Mouse (Mus musculus): Measurements from ENCODE around the gene Apba1. TPM values are rescaled to one million over a fixed set of nuclear protein-coding genes. Genes with fewer than 3 reads are reported as not detected.

The Apba1 gene
- total RNA-seq, 1 experiment: 0.22 TPM

DNA sequence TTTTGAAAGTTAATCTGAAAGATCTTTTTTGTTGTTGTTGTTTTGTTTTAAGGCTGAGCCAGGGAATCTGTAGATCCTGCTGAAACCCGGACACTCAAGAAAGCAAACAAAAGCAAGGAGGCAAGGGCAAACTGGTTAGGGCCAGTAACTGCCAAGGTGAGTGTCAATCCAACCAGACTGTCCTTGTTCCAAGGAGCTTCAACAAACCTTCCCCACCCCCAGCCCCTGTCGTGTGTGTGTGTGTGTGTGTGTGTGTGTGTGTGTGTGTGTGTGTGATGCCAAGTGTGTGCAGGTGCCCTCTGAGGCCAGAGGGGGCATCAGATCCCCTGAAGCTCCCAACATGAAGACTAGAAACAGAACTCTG, 210.2 kb downstream of the Apba1 start:
- DNase-seq (ENCODE audit: low read depth, low spot score): peak; percentile 34
- Histone ChIP-seq H3K4me1 (ENCODE audit: control insufficient read depth in 2 of 2, insufficient read depth in 2 of 2, low read length in 2 of 2, poor library complexity in 1 of 2) (peaks cover 0 to 2% of the 10 kb centered on the region in 2 experiments; a peak in 1 of 4 replicates), H3K27ac (ENCODE audit: insufficient read depth, low read depth, low read length, poor library complexity, severe bottlenecking) (no peak overlapping the region), H3K36me3 (ENCODE audit: control insufficient read depth, insufficient read depth, low read length, poor library complexity, severe bottlenecking) (no peaks in the 10 kb centered on the region), H3K9ac (ENCODE audit: insufficient read depth, low read depth, low read length, poor library complexity, severe bottlenecking) (no peak overlapping the region), H3K9me3 (ENCODE audit: control insufficient read depth, insufficient read depth, low read depth, low read length) (no peaks in the 10 kb centered on the region), H3K4me3 (ENCODE audit: insufficient read depth in 1 of 2, low read depth in 1 of 2, low read length in 2 of 2, poor library complexity in 1 of 2, severe bottlenecking in 1 of 2) (no peak overlapping the region)
- TF ChIP-seq MAFK (IDR thresholded peaks at IDR 0.05; ENCODE audit: insufficient read depth, low read depth, low read length) (no peak), ZC3H11A (IDR thresholded peaks at IDR 0.05; ENCODE audit: borderline replicate concordance, low read depth, low read length) (no peak), CHD2 (IDR thresholded peaks at IDR 0.05; ENCODE audit: low read depth, low read length) (no peak), ZNF384 (IDR thresholded peaks at IDR 0.05; ENCODE audit: low read depth, low read length) (no peak), HCFC1 (IDR thresholded peaks at IDR 0.05; ENCODE audit: borderline replicate concordance, insufficient read depth, low read length) (no peak)
- in situ Hi-C loops (cut with MboI; ENCODE audit: low sequenced_read_pairs in 2 of 2, unreplicated experiment in 2 of 2): loop anchor here (25.0 kb wide), 1 partner anchor 382 kb away; no protein-coding TSS in a partner anchor

GRCm38 (mm10) chr19:23970374-23970773, 211.7 kb downstream of the Apba1 start:
- H3K36me3 ChIP-seq (ENCODE audit: control insufficient read depth, insufficient read depth, low read length, poor library complexity, severe bottlenecking): no peaks in the 10 kb centered on the region
- in situ Hi-C loops (cut with MboI; ENCODE audit: low sequenced_read_pairs in 2 of 2, unreplicated experiment in 2 of 2): loop anchor here (25.0 kb wide), 1 partner anchor 383 kb away; no protein-coding TSS in a partner anchor
- TF ChIP-seq CHD2 (IDR thresholded peaks at IDR 0.05; ENCODE audit: low read depth, low read length) (no peak), MAFK (IDR thresholded peaks at IDR 0.05; ENCODE audit: insufficient read depth, low read depth, low read length) (no peak), ZC3H11A (IDR thresholded peaks at IDR 0.05; ENCODE audit: borderline replicate concordance, low read depth, low read length) (no peak), ZNF384 (IDR thresholded peaks at IDR 0.05; ENCODE audit: low read depth, low read length) (no peak), HCFC1 (IDR thresholded peaks at IDR 0.05; ENCODE audit: borderline replicate concordance, insufficient read depth, low read length) (no peak)
- H3K9ac ChIP-seq (ENCODE audit: insufficient read depth, low read depth, low read length, poor library complexity, severe bottlenecking): no peak overlapping the region
- no peaks in the 10 kb centered on the region for H3K9me3 ChIP-seq (ENCODE audit: control insufficient read depth, insufficient read depth, low read depth, low read length)
- H3K4me1 ChIP-seq (ENCODE audit: control insufficient read depth in 2 of 2, insufficient read depth in 2 of 2, low read length in 2 of 2, poor library complexity in 1 of 2): peaks cover 0 to 2% of the 10 kb centered on the region in 2 experiments; a peak in 1 of 4 replicates
- no peak overlapping the region for H3K4me3 ChIP-seq (ENCODE audit: insufficient read depth in 1 of 2, low read depth in 1 of 2, low read length in 2 of 2, poor library complexity in 1 of 2, severe bottlenecking in 1 of 2)
- no peak overlapping the region for H3K27ac ChIP-seq (ENCODE audit: insufficient read depth, low read depth, low read length, poor library complexity, severe bottlenecking)
- DNase-seq (ENCODE audit: low read depth, low spot score): no peak

GRCm38 (mm10) chr19:23971391-23971790, 212.7 kb downstream of the Apba1 start:
- Histone ChIP-seq H3K4me3 (ENCODE audit: insufficient read depth in 1 of 2, low read depth in 1 of 2, low read length in 2 of 2, poor library complexity in 1 of 2, severe bottlenecking in 1 of 2) (no peak overlapping the region), H3K27ac (ENCODE audit: insufficient read depth, low read depth, low read length, poor library complexity, severe bottlenecking) (no peak overlapping the region; the same call in 1 of the 2 replicates), H3K9me3 (ENCODE audit: control insufficient read depth, insufficient read depth, low read depth, low read length) (no peaks in the 10 kb centered on the region), H3K9ac (ENCODE audit: insufficient read depth, low read depth, low read length, poor library complexity, severe bottlenecking) (no peak overlapping the region), H3K4me1 (ENCODE audit: control insufficient read depth in 2 of 2, insufficient read depth in 2 of 2, low read length in 2 of 2, poor library complexity in 1 of 2) (peaks cover 0 to 2% of the 10 kb centered on the region in 2 experiments; a peak in 1 of 4 replicates), H3K36me3 (ENCODE audit: control insufficient read depth, insufficient read depth, low read length, poor library complexity, severe bottlenecking) (no peaks in the 10 kb centered on the region)
- DNase-seq (ENCODE audit: low read depth, low spot score): no peak
- TF ChIP-seq ZNF384 (IDR thresholded peaks at IDR 0.05; ENCODE audit: low read depth, low read length) (no peak), HCFC1 (IDR thresholded peaks at IDR 0.05; ENCODE audit: borderline replicate concordance, insufficient read depth, low read length) (no peak), MAFK (IDR thresholded peaks at IDR 0.05; ENCODE audit: insufficient read depth, low read depth, low read length) (no peak), ZC3H11A (IDR thresholded peaks at IDR 0.05; ENCODE audit: borderline replicate concordance, low read depth, low read length) (no peak), CHD2 (IDR thresholded peaks at IDR 0.05; ENCODE audit: low read depth, low read length) (no peak)
- in situ Hi-C loops (cut with MboI; ENCODE audit: low sequenced_read_pairs in 2 of 2, unreplicated experiment in 2 of 2): loop anchor here (25.0 kb wide), 1 partner anchor 384 kb away; no protein-coding TSS in a partner anchor

DNA sequence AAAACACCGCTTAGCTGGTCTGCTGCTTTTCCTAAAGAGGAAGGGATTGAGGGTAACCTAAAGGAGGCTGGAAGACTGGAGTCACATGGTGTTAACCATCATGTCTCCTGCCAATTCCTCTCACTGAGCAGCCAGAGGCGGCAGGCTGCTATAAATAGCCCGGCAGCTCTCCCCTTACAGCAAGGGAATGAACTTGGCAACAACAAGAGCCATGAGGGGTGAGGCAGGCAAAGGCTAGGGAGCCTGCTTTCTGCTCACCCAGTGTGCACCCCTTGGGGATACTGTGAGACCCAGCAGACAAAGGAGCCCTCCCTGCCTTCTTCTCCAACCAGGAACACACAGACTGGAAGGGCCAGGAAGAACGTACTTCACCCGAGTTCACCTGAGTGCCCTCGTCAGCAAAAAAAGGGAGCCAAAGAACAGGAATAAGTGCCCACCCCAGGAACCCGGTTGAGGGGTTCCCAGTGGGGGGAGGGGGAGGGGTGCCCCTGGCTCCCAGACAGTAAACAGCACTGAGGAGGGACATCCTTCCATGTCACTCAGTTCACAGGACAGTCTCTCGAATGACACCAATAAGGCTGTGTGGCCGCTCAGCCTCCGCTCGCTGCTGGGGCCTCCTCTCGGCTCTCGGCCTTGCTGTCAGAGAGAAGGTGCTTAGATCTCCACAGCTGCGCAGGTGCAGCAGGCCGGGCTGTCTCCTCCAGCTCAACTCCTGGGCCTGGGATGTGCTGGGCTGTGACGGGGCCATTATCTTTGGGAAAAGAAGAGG, 214.4 kb downstream of the Apba1 start:
- no peak for DNase-seq (ENCODE audit: low read depth, low spot score)
- H3K27ac ChIP-seq (ENCODE audit: insufficient read depth, low read depth, low read length, poor library complexity, severe bottlenecking): no peak overlapping the region
- no peaks in the 10 kb centered on the region for H3K36me3 ChIP-seq (ENCODE audit: control insufficient read depth, insufficient read depth, low read length, poor library complexity, severe bottlenecking)
- no peaks in the 10 kb centered on the region for H3K9me3 ChIP-seq (ENCODE audit: control insufficient read depth, insufficient read depth, low read depth, low read length)
- no peak overlapping the region for H3K9ac ChIP-seq (ENCODE audit: insufficient read depth, low read depth, low read length, poor library complexity, severe bottlenecking)
- no peak overlapping the region for H3K4me3 ChIP-seq (ENCODE audit: insufficient read depth in 1 of 2, low read depth in 1 of 2, low read length in 2 of 2, poor library complexity in 1 of 2, severe bottlenecking in 1 of 2)
- in situ Hi-C loops (cut with MboI; ENCODE audit: low sequenced_read_pairs in 2 of 2, unreplicated experiment in 2 of 2): loop anchor here (25.0 kb wide), 1 partner anchor 386 kb away; no protein-coding TSS in a partner anchor
- no peak for TF ChIP-seq CHD2 (IDR thresholded peaks at IDR 0.05; ENCODE audit: low read depth, low read length)
- no peak for TF ChIP-seq ZC3H11A (IDR thresholded peaks at IDR 0.05; ENCODE audit: borderline replicate concordance, low read depth, low read length)
- no peak for TF ChIP-seq MAFK (IDR thresholded peaks at IDR 0.05; ENCODE audit: insufficient read depth, low read depth, low read length)
- TF ChIP-seq ZNF384 (IDR thresholded peaks at IDR 0.05; ENCODE audit: low read depth, low read length): no peak
- TF ChIP-seq HCFC1 (IDR thresholded peaks at IDR 0.05; ENCODE audit: borderline replicate concordance, insufficient read depth, low read length): no peak
- peaks cover 0 to 2% of the 10 kb centered on the region in 2 experiments; a peak in 1 of 4 replicates for H3K4me1 ChIP-seq (ENCODE audit: control insufficient read depth in 2 of 2, insufficient read depth in 2 of 2, low read length in 2 of 2, poor library complexity in 1 of 2)

All from ES-E14 (cell line).